Mouse (Mus musculus) liver, embryonic 13.5 days (tissue): ENCODE data around the gene Ntng1. TPM values are rescaled to one million over a fixed set of nuclear protein-coding genes. Genes with fewer than 3 reads are reported as not detected.

Experiments
- ATAC-seq: fragments of 200-750 bp; cut with Nextera tagmentation; 2 replicates; pipeline ENCODE4 v1.8.0; 2017; ENCODE audit warnings: low read depth, mild to moderate bottlenecking, moderate number of reproducible peaks, moderate library complexity
- DNase-seq: peaks from one replicate; pipeline ENCODE4 v3.0.0; 2022
- H3K27ac ChIP-seq: fragments of 300-500 bp; sonication (generic); 2 replicates; pipeline ENCODE4 v1.5.1; 2015; ENCODE audit warnings: moderate library complexity, mild to moderate bottlenecking, inconsistent platforms
- H3K27me3 ChIP-seq: fragments of 300-500 bp; sonication (generic); 2 replicates; pipeline ENCODE4 v1.6.1; 2015; ENCODE audit warnings: mild to moderate bottlenecking, inconsistent platforms
- H3K36me3 ChIP-seq: fragments of 300-500 bp; sonication (generic); 2 replicates; pipeline ENCODE4 v1.6.1; 2015; ENCODE audit warnings: mild to moderate bottlenecking, inconsistent platforms
- H3K4me1 ChIP-seq: fragments of 300-500 bp; sonication (generic); replicated peaks from 2 replicates; pipeline ENCODE4 v1.6.1; 2015; ENCODE audit warnings: inconsistent platforms
- H3K4me2 ChIP-seq: fragments of 300-500 bp; sonication (generic); 2 replicates; pipeline ENCODE4 v1.6.1; 2015; ENCODE audit warnings: inconsistent platforms, mild to moderate bottlenecking, moderate library complexity
- H3K4me3 ChIP-seq: fragments of 300-500 bp; sonication (generic); replicated peaks from 2 replicates; pipeline ENCODE4 v1.5.1; 2015; ENCODE audit warnings: mild to moderate bottlenecking, inconsistent platforms
- H3K9ac ChIP-seq: fragments of 300-500 bp; sonication (generic); 2 replicates; pipeline ENCODE4 v1.6.1; 2015; ENCODE audit warnings: mild to moderate bottlenecking, inconsistent platforms
- H3K9me3 ChIP-seq: fragments of 300-500 bp; sonication (generic); replicated peaks from 2 replicates; pipeline ENCODE4 v1.6.1; 2016; ENCODE audit warnings: inconsistent platforms
- WGBS: fragments of 180-500 bp; shearing (Covaris S2); methylation state at CpG from one replicate; pipeline ENCODE4 v1.1.7; 2015; ENCODE audit not compliant: insufficient replicate concordance; 5-methylcytosine and 5-hydroxymethylcytosine counted together
- polyA plus RNA-seq: library from polyadenylated mRNA; unstranded; fragments of >200 nt; fragmentation: Nextera tagmentation; extraction: Ambion mirVana; gene quantifications from 2 replicates; pipeline ENCODE4 v1.2.1, GENCODE M21; 2015

The Ntng1 gene
- polyA plus RNA-seq, 1 experiment from 2014 or later = 0.39 TPM

GRCm38 (mm10) chr3:109822803-109823474 lies 320.9 kb downstream of the Ntng1 start:
- Histone ChIP-seq H3K27ac (no peak overlapping the region), H3K36me3 (no peaks in the 10 kb centered on the region), H3K9ac (no peak overlapping the region), H3K9me3 (no peaks in the 10 kb centered on the region), H3K4me3 (no peak overlapping the region), H3K4me2 (no peak overlapping the region), H3K4me1 (no peaks in the 10 kb centered on the region), H3K27me3 (no peaks in the 10 kb centered on the region)
- DNase-seq (no peak), ATAC-seq (no peak)
- 56% methylated on average over 2 of the region's 2 CpGs for WGBS

GRCm38 (mm10) chr3:109818821-109819685 lies 324.8 kb downstream of the Ntng1 start:
- Histone ChIP-seq H3K9ac (no peak overlapping the region), H3K4me2 (no peak overlapping the region), H3K4me1 (no peaks in the 10 kb centered on the region), H3K4me3 (no peak overlapping the region), H3K36me3 (no peaks in the 10 kb centered on the region), H3K27ac (no peak overlapping the region), H3K9me3 (no peaks in the 10 kb centered on the region), H3K27me3 (no peaks in the 10 kb centered on the region)
- no peak for ATAC-seq
- 54% methylated on average over 2 of the region's 2 CpGs for WGBS
- no peak for DNase-seq

GRCm38 (mm10) chr3:109809065-109809464 lies 334.7 kb downstream of the Ntng1 start:
- no peak for ATAC-seq
- Histone ChIP-seq H3K4me3 (no peak overlapping the region), H3K9ac (no peak overlapping the region), H3K4me2 (no peak overlapping the region), H3K9me3 (no peaks in the 10 kb centered on the region), H3K4me1 (no peaks in the 10 kb centered on the region), H3K27ac (no peak overlapping the region), H3K36me3 (no peaks in the 10 kb centered on the region), H3K27me3 (no peaks in the 10 kb centered on the region)
- no peak for DNase-seq
- 66% methylated on average over 1 of the region's 1 CpGs for WGBS

GRCm38 (mm10) chr3:109807211-109807934 lies 336.4 kb downstream of the Ntng1 start:
- Histone ChIP-seq H3K36me3 (no peaks in the 10 kb centered on the region), H3K9ac (no peak overlapping the region), H3K9me3 (no peaks in the 10 kb centered on the region), H3K27ac (no peak overlapping the region), H3K4me1 (no peaks in the 10 kb centered on the region), H3K4me2 (no peak overlapping the region), H3K4me3 (no peak overlapping the region), H3K27me3 (no peaks in the 10 kb centered on the region)
- ATAC-seq = no peak
- no peak for DNase-seq
- WGBS = 68% methylated on average over 6 of the region's 6 CpGs

GRCm38 (mm10) chr3:109804145-109804544 lies 339.7 kb downstream of the Ntng1 start:
- Histone ChIP-seq H3K4me1 (no peaks in the 10 kb centered on the region), H3K9me3 (no peaks in the 10 kb centered on the region), H3K27ac (no peak overlapping the region), H3K36me3 (no peaks in the 10 kb centered on the region), H3K4me3 (no peak overlapping the region), H3K27me3 (no peaks in the 10 kb centered on the region), H3K4me2 (no peak overlapping the region), H3K9ac (no peak overlapping the region)
- DNase-seq = no peak
- ATAC-seq = no peak
- 49% methylated on average over 2 of the region's 2 CpGs for WGBS

GRCm38 (mm10) chr3:109803616-109804015 lies 340.2 kb downstream of the Ntng1 start:
- Histone ChIP-seq H3K27ac (no peak overlapping the region), H3K9ac (no peak overlapping the region), H3K36me3 (no peaks in the 10 kb centered on the region), H3K9me3 (no peaks in the 10 kb centered on the region), H3K4me3 (no peak overlapping the region), H3K4me1 (no peaks in the 10 kb centered on the region), H3K4me2 (no peak overlapping the region), H3K27me3 (no peaks in the 10 kb centered on the region)
- ATAC-seq = no peak
- 46% methylated on average over 3 of the region's 3 CpGs for WGBS
- DNase-seq = no peak

- no peaks in the 10 kb centered on the region for H3K36me3 ChIP-seq
- no peaks in the 10 kb centered on the region for H3K27me3 ChIP-seq
- H3K4me2 ChIP-seq = no peak overlapping the region
- H3K4me1 ChIP-seq = no peaks in the 10 kb centered on the region
- ATAC-seq (no peak), DNase-seq (no peak)
- H3K9ac ChIP-seq = no peak overlapping the region
- WGBS = 75% methylated on average over 11 of the region's 11 CpGs
- no peak overlapping the region for H3K27ac ChIP-seq
- H3K9me3 ChIP-seq = no peaks in the 10 kb centered on the region
- no peak overlapping the region for H3K4me3 ChIP-seq
These were observed 346.5 kb downstream of the Ntng1 start for GRCm38 (mm10) chr3:109797354-109797753.

- ATAC-seq = no peak
- H3K9me3 ChIP-seq = no peaks in the 10 kb centered on the region
- 42% methylated on average over 5 of the region's 5 CpGs for WGBS
These were observed 360.6 kb downstream of the Ntng1 start for GRCm38 (mm10) chr3:109783231-109783630.

GRCm38 (mm10) chr3:109782289-109782951 lies 361.4 kb downstream of the Ntng1 start:
- Histone ChIP-seq H3K27ac (no peak overlapping the region), H3K4me3 (peak overlapping the region; percentile 32; the same call in 1 of the 2 replicates), H3K4me2 (peak overlapping the region; percentile 55), H3K36me3 (no peaks in the 10 kb centered on the region), H3K4me1 (no peaks in the 10 kb centered on the region; the same call in 1 of the 2 replicates), H3K27me3 (peaks cover 7% of the 10 kb centered on the region), H3K9me3 (no peaks in the 10 kb centered on the region), H3K9ac (no peak overlapping the region)
- WGBS = 8% methylated on average over 27 of the region's 27 CpGs
- ATAC-seq (no peak), DNase-seq (no peak)

More at GRCm38 (mm10) chr3:109783231-109783630, 360.6 kb downstream of the Ntng1 start:
- no peak overlapping the region for H3K27ac ChIP-seq
- no peak overlapping the region for H3K4me3 ChIP-seq
- no peaks in the 10 kb centered on the region; the same call in 1 of the 2 replicates for H3K4me1 ChIP-seq
- peaks cover 7% of the 10 kb centered on the region for H3K27me3 ChIP-seq
- no peak overlapping the region for H3K4me2 ChIP-seq
- no peaks in the 10 kb centered on the region for H3K36me3 ChIP-seq
- DNase-seq = no peak
- H3K9ac ChIP-seq = no peak overlapping the region

GRCm38 (mm10) chr3:109781917-109782288 lies 361.9 kb downstream of the Ntng1 start:
- Histone ChIP-seq H3K4me1 (no peaks in the 10 kb centered on the region; the same call in 1 of the 2 replicates), H3K27ac (no peak overlapping the region), H3K36me3 (no peaks in the 10 kb centered on the region), H3K9ac (no peak overlapping the region), H3K27me3 (peaks cover 7% of the 10 kb centered on the region), H3K4me3 (no peak overlapping the region), H3K9me3 (no peaks in the 10 kb centered on the region), H3K4me2 (peak overlapping the region; percentile 55)
- no peak for ATAC-seq
- WGBS = 55% methylated on average over 7 of the region's 7 CpGs
- no peak for DNase-seq

GRCm38 (mm10) chr3:109775200-109775599 lies 368.6 kb downstream of the Ntng1 start:
- ATAC-seq = no peak

More at GRCm38 (mm10) chr3:109775200-109775599, 368.6 kb downstream of the Ntng1 start:
- 45% methylated on average over 2 of the region's 2 CpGs for WGBS
- Histone ChIP-seq H3K4me2 (no peak overlapping the region), H3K36me3 (no peaks in the 10 kb centered on the region), H3K9ac (no peak overlapping the region), H3K4me3 (no peak overlapping the region), H3K27ac (no peak overlapping the region), H3K9me3 (no peaks in the 10 kb centered on the region), H3K4me1 (no peaks in the 10 kb centered on the region), H3K27me3 (no peaks in the 10 kb centered on the region)
- DNase-seq = no peak
